In the genomic region with DNA sequence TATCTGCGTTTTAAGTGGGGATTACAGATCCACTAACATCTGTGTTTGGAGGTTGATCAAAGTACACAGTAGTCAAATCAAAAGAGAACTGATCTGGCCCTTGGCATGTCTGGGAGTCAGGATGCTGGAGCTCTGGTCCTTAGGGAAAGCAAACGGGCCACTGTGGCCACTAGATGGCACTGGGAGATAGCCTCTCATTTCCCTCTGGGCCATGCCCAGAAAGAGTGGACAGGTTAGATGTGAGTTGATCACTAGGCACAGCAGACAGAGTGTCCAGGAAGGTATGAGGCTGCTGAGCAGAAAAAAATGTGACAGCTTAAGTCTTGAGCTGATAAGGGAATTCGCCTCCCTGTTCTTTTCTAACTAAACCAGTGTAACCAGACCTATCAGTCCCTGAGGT, we compare ENCODE assay signal across 9 mouse cellular contexts. TPM values are rescaled to one million over a fixed set of nuclear protein-coding genes. Genes with fewer than 3 reads are reported as not detected.
DNase-seq lines count a peak whose midpoint lies in the region; ATAC-seq and TF ChIP-seq lines count a peak whose summit lies in the region.
"Had no signal": no experiment of that assay in that cellular context is flagged by ENCODE, and none has a peak within 500 bp of the region (broad histone marks: within the 10 kb centered on the region; RNA-seq: fewer than 3 reads in every experiment).

No protein-coding gene starts in this region.

- H3K36me3 ChIP-seq in liver, adult 2 months (ENCODE audit: control insufficient read depth, insufficient read depth, low read length), result no peaks in the 10 kb centered on the region
- no peaks in the 10 kb centered on the region for H3K36me3 ChIP-seq in liver, embryonic 11.5 days (ENCODE audit: control insufficient read depth, insufficient read depth, low read length)
- no peaks in the 10 kb centered on the region for H3K36me3 ChIP-seq in forebrain, embryonic 15.5 days
- no peaks in the 10 kb centered on the region for H3K36me3 ChIP-seq in intestine, postnatal 0 days (ENCODE audit: control insufficient read depth, insufficient read depth)
- H3K36me3 ChIP-seq: midbrain, embryonic 12.5 days had no signal

- TF ChIP-seq CTCF in liver, adult 2 months (IDR thresholded peaks at IDR 0.05; ENCODE audit: low read depth, low read length), result peak; percentile 91
- TF ChIP-seq CTCF in bone marrow, adult 2 months (IDR thresholded peaks at IDR 0.05; ENCODE audit: control insufficient read depth, insufficient read depth, low read length), result peak; percentile 71
- TF ChIP-seq CTCF in intestine, postnatal 0 days (IDR thresholded peaks at IDR 0.05; ENCODE audit: low read depth), result peak; percentile 93

- no peaks in the 10 kb centered on the region for H3K4me1 ChIP-seq in liver, adult 2 months (ENCODE audit: control insufficient read depth, insufficient read depth, low read length)
- H3K4me1 ChIP-seq in liver, embryonic 11.5 days (replicated peaks; ENCODE audit: control insufficient read depth, insufficient read depth, low read length), result no peaks in the 10 kb centered on the region; the same call in 1 of the 2 replicates
- H3K4me1 ChIP-seq in bone marrow, adult 2 months (ENCODE audit: control insufficient read depth, insufficient read depth, low read length), result no peaks in the 10 kb centered on the region; the same call in 1 of the 2 replicates
- H3K4me1 ChIP-seq in forebrain, embryonic 15.5 days, result no peaks in the 10 kb centered on the region
- no peaks in the 10 kb centered on the region for H3K4me1 ChIP-seq in intestine, postnatal 0 days (replicated peaks; ENCODE audit: control insufficient read depth, insufficient read depth, low read length)
- H3K4me1 ChIP-seq: midbrain, embryonic 12.5 days had no signal

- no peak for TF ChIP-seq POLR2A in liver, adult 2 months (IDR thresholded peaks at IDR 0.05; ENCODE audit: extremely low read depth, insufficient read depth, low read length)
- TF ChIP-seq POLR2A in bone marrow, adult 2 months (IDR thresholded peaks at IDR 0.05; ENCODE audit: borderline replicate concordance, control insufficient read depth, low read depth, low read length), result no peak

- ATAC-seq in liver, embryonic 11.5 days (replicated peaks; ENCODE audit: low FRiP score), result no peak
- ATAC-seq in forebrain, embryonic 15.5 days (replicated peaks), result peak; percentile 43; the same call in 1 of the 2 replicates
- peak; percentile 63 for ATAC-seq in intestine, postnatal 0 days

- no peaks in the 10 kb centered on the region for H3K79me2 ChIP-seq in liver, adult 2 months (ENCODE audit: control insufficient read depth, insufficient read depth, low read length)

- peak; percentile 45 for DNase-seq in liver, adult 2 months (ENCODE audit: extremely low read depth, low read depth, low spot score)
- DNase-seq in liver, embryonic 11.5 days (ENCODE audit: low spot score), result no peak
- DNase-seq in left cerebral cortex, postnatal 25 days (ENCODE audit: low spot score in 2 of 2), result peak; percentile 62 to 78
- DNase-seq in ovary, postnatal 36 days (ENCODE audit: low spot score), result peak; percentile 65
- DNase-seq in urinary bladder, postnatal 4 days (ENCODE audit: low spot score in 2 of 2), result peak; percentile 39 to 62

- no peak overlapping the region for H3K4me3 ChIP-seq in liver, adult 2 months (ENCODE audit: insufficient read depth, low read depth, low read length)
- no peak overlapping the region for H3K4me3 ChIP-seq in liver, embryonic 11.5 days (ENCODE audit: low read depth, low read length)
- no peak overlapping the region for H3K4me3 ChIP-seq in bone marrow, adult 2 months (replicated peaks; ENCODE audit: control insufficient read depth, low read depth, low read length)
- no peak overlapping the region for H3K4me3 ChIP-seq in forebrain, embryonic 15.5 days
- H3K4me3 ChIP-seq in intestine, postnatal 0 days (ENCODE audit: low read depth, low read length), result no peak overlapping the region
- H3K4me3 ChIP-seq: midbrain, embryonic 12.5 days had no signal

- intact Hi-C loops in left cerebral cortex, postnatal 25 days (cut with DNase I), result loop anchor here (1.0 to 5.0 kb wide), 2 partner anchors 69 to 106 kb away; no protein-coding TSS in a partner anchor

- H3K27me3 ChIP-seq in liver, adult 2 months (ENCODE audit: control insufficient read depth, insufficient read depth, low read length), result no peaks in the 10 kb centered on the region
- H3K27me3 ChIP-seq in liver, embryonic 11.5 days (replicated peaks; ENCODE audit: control insufficient read depth, insufficient read depth, low read length), result no peaks in the 10 kb centered on the region
- H3K27me3 ChIP-seq in forebrain, embryonic 15.5 days, result no peaks in the 10 kb centered on the region
- no peaks in the 10 kb centered on the region for H3K27me3 ChIP-seq in intestine, postnatal 0 days (replicated peaks; ENCODE audit: control insufficient read depth, insufficient read depth, low read length)
- H3K27me3 ChIP-seq: midbrain, embryonic 12.5 days had no signal

- no peak overlapping the region for H3K27ac ChIP-seq in liver, adult 2 months (replicated peaks; ENCODE audit: insufficient read depth, low read depth, low read length)
- no peak overlapping the region for H3K27ac ChIP-seq in liver, embryonic 11.5 days (ENCODE audit: low read depth, low read length)
- H3K27ac ChIP-seq in bone marrow, adult 2 months (ENCODE audit: control insufficient read depth, insufficient read depth, low read depth, low read length, poor library complexity), result no peak overlapping the region
- no peak overlapping the region for H3K27ac ChIP-seq in forebrain, embryonic 15.5 days (replicated peaks)
- H3K27ac ChIP-seq in intestine, postnatal 0 days (ENCODE audit: low read depth, low read length), result no peak overlapping the region
- H3K27ac ChIP-seq: midbrain, embryonic 12.5 days had no signal

- H3K4me2 ChIP-seq in liver, embryonic 11.5 days, result no peak overlapping the region
- no peak overlapping the region for H3K4me2 ChIP-seq in forebrain, embryonic 15.5 days (replicated peaks)
- H3K4me2 ChIP-seq in intestine, postnatal 0 days (replicated peaks; ENCODE audit: low read depth), result no peak overlapping the region
- H3K4me2 ChIP-seq: midbrain, embryonic 12.5 days had no signal

- H3K9me3 ChIP-seq in liver, embryonic 11.5 days (ENCODE audit: control insufficient read depth, low read length), result no peaks in the 10 kb centered on the region
- H3K9me3 ChIP-seq in forebrain, embryonic 15.5 days, result no peaks in the 10 kb centered on the region
- no peaks in the 10 kb centered on the region for H3K9me3 ChIP-seq in intestine, postnatal 0 days (ENCODE audit: control insufficient read depth)
- H3K9me3 ChIP-seq: midbrain, embryonic 12.5 days had no signal

- no peak overlapping the region for H3K9ac ChIP-seq in liver, adult 2 months (ENCODE audit: low read depth, low read length)
- H3K9ac ChIP-seq in liver, embryonic 11.5 days (ENCODE audit: low read depth, low read length), result no peak overlapping the region
- no peak overlapping the region for H3K9ac ChIP-seq in forebrain, embryonic 15.5 days (replicated peaks)
- H3K9ac ChIP-seq in intestine, postnatal 0 days (ENCODE audit: low read depth, low read length), result no peak overlapping the region
- H3K9ac ChIP-seq: midbrain, embryonic 12.5 days had no signal

- 16% methylated on average over 3 of the region's 3 CpGs for WGBS in liver, adult 2 months
- 8% methylated on average over 3 of the region's 3 CpGs for WGBS in liver, embryonic 11.5 days
- WGBS in bone marrow, adult 2 months, result 32% methylated on average over 3 of the region's 3 CpGs
- WGBS in forebrain, embryonic 15.5 days, result 16% methylated on average over 3 of the region's 3 CpGs
- WGBS in intestine, postnatal 0 days, result 7% methylated on average over 3 of the region's 3 CpGs

RNA-seq across cellular contexts. Expression of a gene that starts 6.1 kb away (rescaled TPM):
- total RNA-seq in liver, adult 2 months (2014; rRNA removed), result 0.09 and 0.13 TPM in 2 replicates
- polyA plus RNA-seq in liver, adult 2 months (2012; rRNA removed), result 0.16 and 0.27 TPM in 2 replicates
- polyA plus RNA-seq in liver, embryonic 11.5 days (2014; fragmentation: Nextera tagmentation; extraction: Ambion mirVana), result 0.96 and 1.0 TPM in 2 replicates
- 0.36 and 1.1 TPM in 2 replicates for polyA plus RNA-seq in bone marrow, adult 2 months (2011; ENCODE audit: insufficient read depth, insufficient read length, low replicate concordance, missing spikeins)
- polyA plus RNA-seq in forebrain, embryonic 15.5 days (2015; fragmentation: Nextera tagmentation; extraction: Ambion mirVana), result 1.6 and 1.7 TPM in 2 replicates
- 12.2 and 12.6 TPM in 2 replicates for polyA plus RNA-seq in intestine, postnatal 0 days (2015; fragmentation: Nextera tagmentation; extraction: Ambion mirVana)
- 10 to 100 TPM in 1 of 2 experiments, 1 to 10 TPM in 1; 9.3 to 12.5 TPM for total RNA-seq in left cerebral cortex, postnatal 25 days (2021)

RNA-seq across cellular contexts. Expression of a gene that starts 15.5 kb away (rescaled TPM):
- total RNA-seq in liver, adult 2 months (2014; rRNA removed), result 1.4 and 2.5 TPM in 2 replicates
- polyA plus RNA-seq in liver, adult 2 months (2012; rRNA removed), result 1.4 and 1.6 TPM in 2 replicates
- 5.4 and 5.5 TPM in 2 replicates for polyA plus RNA-seq in liver, embryonic 11.5 days (2014; fragmentation: Nextera tagmentation; extraction: Ambion mirVana)
- 6.2 and 18.7 TPM in 2 replicates for polyA plus RNA-seq in bone marrow, adult 2 months (2011; ENCODE audit: insufficient read depth, insufficient read length, low replicate concordance, missing spikeins)
- polyA plus RNA-seq in forebrain, embryonic 15.5 days (2015; fragmentation: Nextera tagmentation; extraction: Ambion mirVana), result 55.1 and 58.6 TPM in 2 replicates
- polyA plus RNA-seq in intestine, postnatal 0 days (2015; fragmentation: Nextera tagmentation; extraction: Ambion mirVana), result 8.6 and 11.9 TPM in 2 replicates
- total RNA-seq in left cerebral cortex, postnatal 25 days (2021), result 10 to 100 TPM; 37.8 to 39.4 TPM
